Mouse (Mus musculus) CH12.LX (cell line): Measurements from ENCODE around the gene Gm20388. TPM values are rescaled to one million over a fixed set of nuclear protein-coding genes. Genes with fewer than 3 reads are reported as not detected.

Source experiments
- DNase-seq: peaks from one replicate; pipeline ENCODE4 v3.0.0-alpha.2; 2013; ENCODE audit errors: extremely low read depth
- H3K27ac ChIP-seq: 2 replicates; pipeline ENCODE4 v1.5.1; 2012; ENCODE audit warnings: low read depth, mild to moderate bottlenecking, control low read depth, moderate library complexity; ENCODE audit not compliant: insufficient read depth
- H3K27me3 ChIP-seq: replicated peaks from 2 replicates; pipeline ENCODE3; 2012; ENCODE audit warnings: inconsistent platforms
- H3K36me3 ChIP-seq, 2 experiments: replicated peaks in 1 of 2; 2 replicates each; pipeline versions ENCODE3 to v1.6.1; 2012; ENCODE audit warnings: inconsistent platforms in 1 of 2, low read length in 1 of 2, mild to moderate bottlenecking in 1 of 2, mixed read lengths in 1 of 2, moderate library complexity in 1 of 2; ENCODE audit not compliant: control insufficient read depth in 1 of 2, insufficient read depth in 1 of 2
- H3K4me1 ChIP-seq, 2 experiments: 2 replicates each; pipeline ENCODE4 v1.6.1; 2012; ENCODE audit warnings: inconsistent platforms in 1 of 2, moderate library complexity in 1 of 2; ENCODE audit not compliant: insufficient read depth in 2 of 2, control insufficient read depth in 1 of 2
- H3K4me2 ChIP-seq: 2 replicates; pipeline ENCODE4 v1.6.1; 2012; ENCODE audit warnings: low read depth, mild to moderate bottlenecking, control low read depth; ENCODE audit not compliant: poor library complexity, insufficient read depth, severe bottlenecking
- H3K4me3 ChIP-seq, 3 experiments: fragments of 150-350 bp in 1 of 3; sonication (generic) in 1 of 3; replicated peaks in 1 of 3; 2 replicates each; pipeline versions ENCODE3 to v1.5.1; 2011 to 2012; ENCODE audit warnings: low read depth in 2 of 3, low read length in 2 of 3, mild to moderate bottlenecking in 2 of 3, moderate library complexity in 2 of 3, control low read depth in 1 of 3, improper control_type of control experiment in 1 of 3, inconsistent platforms in 1 of 3, mixed read lengths in 1 of 3; ENCODE audit not compliant: poor library complexity in 1 of 3
- H3K79me2 ChIP-seq: replicated peaks from 2 replicates; pipeline ENCODE4 v1.6.1; 2012; ENCODE audit warnings: mild to moderate bottlenecking, moderate library complexity; ENCODE audit not compliant: control insufficient read depth, poor library complexity, insufficient read depth, severe bottlenecking; ENCODE audit errors: extremely low read depth
- H3K9ac ChIP-seq: 2 replicates; pipeline ENCODE4 v1.6.1; 2012; ENCODE audit warnings: low read depth, mild to moderate bottlenecking, control low read depth, moderate library complexity; ENCODE audit not compliant: insufficient read depth
- H3K9me3 ChIP-seq: replicated peaks from 2 replicates; pipeline ENCODE3; 2012; ENCODE audit warnings: low read length, inconsistent platforms, mixed read lengths
- BHLHE40 ChIP-seq: IDR thresholded peaks from 2 replicates; pipeline ENCODE4 v1.6.1; 2011; ENCODE audit warnings: mild to moderate bottlenecking, low read depth, low read length, improper control_type of control experiment
- CHD1 ChIP-seq: IDR thresholded peaks from 2 replicates; pipeline ENCODE4 v1.6.1; 2012; ENCODE audit warnings: low read depth, low read length, improper control_type of control experiment, inconsistent platforms
- CHD2 ChIP-seq: IDR thresholded peaks from 2 replicates; pipeline ENCODE4 v1.6.1; 2011; ENCODE audit warnings: low read length, improper control_type of control experiment
- CTCF ChIP-seq, 2 experiments: IDR thresholded peaks in 1 of 2; conservative IDR thresholded peaks in 1 of 2; 2 replicates each; pipeline ENCODE4 v1.5.1; 2011 to 2012; ENCODE audit warnings: low read depth in 2 of 2, low read length in 2 of 2, improper control_type of control experiment in 1 of 2, inconsistent platforms in 1 of 2, mild to moderate bottlenecking in 1 of 2, moderate library complexity in 1 of 2
- ELF1 ChIP-seq: IDR thresholded peaks from 2 replicates; pipeline ENCODE4 v1.6.1; 2014; ENCODE audit warnings: low read depth, mild to moderate bottlenecking, inconsistent platforms, low read length, improper control_type of control experiment
- EP300 ChIP-seq: IDR thresholded peaks from 2 replicates; pipeline ENCODE4 v1.6.1; 2011; ENCODE audit warnings: low read length, improper control_type of control experiment
- ETS1 ChIP-seq: conservative IDR thresholded peaks from 2 replicates; pipeline ENCODE4 v1.6.1; 2012; ENCODE audit warnings: low read depth, mild to moderate bottlenecking, inconsistent platforms, low read length, improper control_type of control experiment, moderate library complexity
- GABPA ChIP-seq: IDR thresholded peaks from 2 replicates; pipeline ENCODE4 v1.6.1; 2012; ENCODE audit warnings: low read depth, low read length, improper control_type of control experiment, inconsistent platforms; ENCODE audit not compliant: insufficient replicate concordance
- HCFC1 ChIP-seq: IDR thresholded peaks from 2 replicates; pipeline ENCODE4 v1.6.1; 2012; ENCODE audit warnings: low read depth, mild to moderate bottlenecking, inconsistent platforms, low read length, improper control_type of control experiment
- JUN ChIP-seq: IDR thresholded peaks from 2 replicates; pipeline ENCODE4 v1.6.1; 2011; ENCODE audit warnings: low read depth, mild to moderate bottlenecking, low read length, improper control_type of control experiment, moderate library complexity; ENCODE audit not compliant: insufficient read depth
- JUND ChIP-seq: conservative IDR thresholded peaks from 2 replicates; pipeline ENCODE4 v1.6.1; 2011; ENCODE audit warnings: low read depth, low read length, improper control_type of control experiment
- KAT2A ChIP-seq: IDR thresholded peaks from 2 replicates; pipeline ENCODE4 v1.6.1; 2012; ENCODE audit warnings: low read length, improper control_type of control experiment, inconsistent platforms; ENCODE audit not compliant: insufficient replicate concordance
- MAFK ChIP-seq: IDR thresholded peaks from 2 replicates; pipeline ENCODE4 v1.6.1; 2011; ENCODE audit warnings: low read length, improper control_type of control experiment; ENCODE audit not compliant: insufficient replicate concordance
- MAX ChIP-seq: IDR thresholded peaks from 2 replicates; pipeline ENCODE4 v1.6.1; 2011; ENCODE audit warnings: low read length, improper control_type of control experiment
- MAZ ChIP-seq: IDR thresholded peaks from 2 replicates; pipeline ENCODE4 v1.6.1; 2012; ENCODE audit warnings: low read depth, mild to moderate bottlenecking, inconsistent platforms, low read length, improper control_type of control experiment, moderate library complexity
- MXI1 ChIP-seq: IDR thresholded peaks from 2 replicates; pipeline ENCODE4 v1.6.1; 2011; ENCODE audit warnings: mild to moderate bottlenecking, low read depth, low read length, improper control_type of control experiment
- MYC ChIP-seq: IDR thresholded peaks from 2 replicates; pipeline ENCODE4 v1.6.1; 2011; ENCODE audit warnings: low read depth, mild to moderate bottlenecking, improper control_type of control experiment, low read length
- NELFE ChIP-seq: IDR thresholded peaks from 2 replicates; pipeline ENCODE4 v1.6.1; 2011; ENCODE audit warnings: low read depth, low read length, improper control_type of control experiment
- NRF1 ChIP-seq: IDR thresholded peaks from 2 replicates; pipeline ENCODE4 v1.6.1; 2014; ENCODE audit warnings: low read depth, mild to moderate bottlenecking, inconsistent platforms, low read length, improper control_type of control experiment, moderate library complexity
- PAX5 ChIP-seq: IDR thresholded peaks from 2 replicates; pipeline ENCODE4 v1.6.1; 2012; ENCODE audit warnings: low read length, inconsistent platforms, mixed read lengths
- POLR2A ChIP-seq: IDR thresholded peaks from 2 replicates; pipeline ENCODE4 v1.6.1; 2011; ENCODE audit warnings: low read depth, mild to moderate bottlenecking, improper control_type of control experiment, low read length
- RAD21 ChIP-seq: IDR thresholded peaks from 2 replicates; pipeline ENCODE4 v1.6.1; 2011; ENCODE audit warnings: low read depth, mild to moderate bottlenecking, low read length, improper control_type of control experiment, moderate library complexity
- SIN3A ChIP-seq: IDR thresholded peaks from 2 replicates; pipeline ENCODE4 v1.6.1; 2012; ENCODE audit warnings: low read length, improper control_type of control experiment, inconsistent platforms
- SMC3 ChIP-seq: IDR thresholded peaks from 2 replicates; pipeline ENCODE4 v1.6.1; 2011; ENCODE audit warnings: low read depth, low read length, improper control_type of control experiment
- TBP ChIP-seq: conservative IDR thresholded peaks from 2 replicates; pipeline ENCODE4 v1.6.1; 2011; ENCODE audit warnings: low read depth, low read length, improper control_type of control experiment
- TCF12 ChIP-seq: IDR thresholded peaks from 2 replicates; pipeline ENCODE4 v1.6.1; 2014; ENCODE audit warnings: low read depth, mild to moderate bottlenecking, inconsistent platforms, low read length, improper control_type of control experiment
- UBTF ChIP-seq: IDR thresholded peaks from 2 replicates; pipeline ENCODE4 v1.6.1; 2012; ENCODE audit warnings: low read depth, mild to moderate bottlenecking, inconsistent platforms, low read length, improper control_type of control experiment, moderate library complexity
- USF1 ChIP-seq: IDR thresholded peaks from 2 replicates; pipeline ENCODE4 v1.6.1; 2014; ENCODE audit warnings: low read depth, mild to moderate bottlenecking, inconsistent platforms, low read length, improper control_type of control experiment
- USF2 ChIP-seq: conservative IDR thresholded peaks from 2 replicates; pipeline ENCODE4 v1.6.1; 2011; ENCODE audit warnings: low read depth, low read length, improper control_type of control experiment
- ZC3H11A ChIP-seq: IDR thresholded peaks from 2 replicates; pipeline ENCODE4 v1.6.1; 2012; ENCODE audit warnings: low read depth, mild to moderate bottlenecking, inconsistent platforms, low read length, improper control_type of control experiment
- ZKSCAN1 ChIP-seq: IDR thresholded peaks from 2 replicates; pipeline ENCODE4 v1.6.1; 2012; ENCODE audit warnings: low read depth, inconsistent platforms, low read length, improper control_type of control experiment, borderline replicate concordance
- ZNF384 ChIP-seq: IDR thresholded peaks from 2 replicates; pipeline ENCODE4 v1.6.1; 2012; ENCODE audit warnings: low read depth, low read length, improper control_type of control experiment, inconsistent platforms
- dilution Hi-C: fragments of 300-500 bp; cut with MboI; formaldehyde crosslinking; loops from 2 replicates; pipeline ENCODE4 v1.14.3; 2020; ENCODE audit warnings: low sequenced_read_pairs; ENCODE audit not compliant: extremely low pct_unique_long_range_greater_than_20kb, extremely low pct_ligation_motif_present
- in situ Hi-C: fragments of 300-500 bp; cut with MboI; formaldehyde crosslinking; loops from 3 replicates; pipeline ENCODE4 v1.14.3; 2019; ENCODE audit warnings: low sequenced_read_pairs, low pct_ligation_motif_present, low pct_unique_long_range_greater_than_20kb, mixed read lengths
- polyA plus RNA-seq: library from polyadenylated mRNA; unstranded; fragments of >175 nt; gene quantifications from 2 replicates; pipeline ENCODE4 v1.2.1, GENCODE M21; 2012; ENCODE audit warnings: low read depth; ENCODE audit not compliant: insufficient read length
- total RNA-seq, 2 experiments: library from RNA; depleted of rRNA; stranded (reverse); fragments of 300-350 nt in 1 of 2; fragments of >200 nt in 1 of 2; gene quantifications; 2 replicates each; pipeline ENCODE4 v1.2.3; 2012 to 2014

Gene Gm20388
- total and polyA plus RNA-seq, 3 experiments: 14.8 to 26.3 (median 22.2) TPM

- TF ChIP-seq NRF1: no peak
- TF ChIP-seq MYC: no peak
- no peak for TF ChIP-seq ELF1
- TF ChIP-seq JUND: no peak
- TF ChIP-seq TBP: no peak
- no peak for TF ChIP-seq ZC3H11A
- no peak for TF ChIP-seq UBTF
- no peak for TF ChIP-seq USF2
- no peak for TF ChIP-seq TCF12
- TF ChIP-seq SIN3A: no peak
- no peak for TF ChIP-seq EP300
- TF ChIP-seq KAT2A: no peak
- no peak for TF ChIP-seq POLR2A
- TF ChIP-seq MAX: no peak
- TF ChIP-seq USF1: no peak
- no peak for TF ChIP-seq CHD1
- TF ChIP-seq RAD21: no peak
- Histone ChIP-seq H3K9me3 (no peaks in the 10 kb centered on the region), H3K27ac (no peak overlapping the region), H3K27me3 (no peaks in the 10 kb centered on the region), H3K36me3 (peaks cover 0 to 45% of the 10 kb centered on the region in 2 experiments), H3K4me3 (no peak overlapping the region), H3K79me2 (peaks cover 72% of the 10 kb centered on the region), H3K9ac (no peak overlapping the region), H3K4me1 (peaks cover 38 to 87% of the 10 kb centered on the region in 2 experiments), H3K4me2 (no peak overlapping the region)
- in situ Hi-C loops (no loop called here), dilution Hi-C loops (no loop called here)
- DNase-seq: no peak
Observed at GRCm38 (mm10) chr8:120505619-120506310, 595.1 kb downstream of the Gm20388 start.

DNA sequence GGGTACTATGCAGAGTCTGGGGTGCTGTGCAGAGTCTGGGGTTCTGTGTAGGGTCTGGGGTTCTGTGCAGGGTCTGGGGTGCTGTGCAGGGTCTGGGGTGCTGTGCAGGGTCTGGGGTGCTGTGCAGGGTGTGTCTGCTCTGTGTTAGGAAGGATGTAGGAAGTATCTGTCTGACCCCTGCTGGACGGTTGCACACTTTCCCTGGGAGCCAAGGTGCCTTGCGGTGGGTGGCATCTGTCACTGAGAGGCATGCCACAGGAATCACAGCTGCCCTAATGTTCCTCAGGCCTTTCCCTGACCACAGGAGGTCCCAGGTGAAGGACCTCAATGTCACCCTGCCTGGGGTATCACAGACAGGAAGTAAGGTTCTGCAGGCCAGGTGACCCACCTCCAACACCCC is 595.9 kb downstream of the Gm20388 start:
- in situ Hi-C loops: no loop called here
- peaks cover 0 to 44% of the 10 kb centered on the region in 2 experiments for H3K36me3 ChIP-seq
- dilution Hi-C loops: no loop called here
- H3K9me3 ChIP-seq: no peaks in the 10 kb centered on the region
- no peak for DNase-seq
- no peak overlapping the region for H3K9ac ChIP-seq
- no peaks in the 10 kb centered on the region for H3K27me3 ChIP-seq
- H3K4me3 ChIP-seq: no peak overlapping the region
- H3K27ac ChIP-seq: no peak overlapping the region
- peaks cover 72% of the 10 kb centered on the region for H3K79me2 ChIP-seq
- no peak overlapping the region for H3K4me2 ChIP-seq
- peaks cover 34 to 87% of the 10 kb centered on the region in 2 experiments for H3K4me1 ChIP-seq
- TF ChIP-seq HCFC1: no peak
- no peak for TF ChIP-seq NRF1
- no peak for TF ChIP-seq ETS1
- TF ChIP-seq POLR2A: no peak
- TF ChIP-seq MXI1: no peak
- TF ChIP-seq NELFE: no peak
- peak; percentile 9; the same call in 1 of the 2 replicates for TF ChIP-seq ZC3H11A
- TF ChIP-seq RAD21: peak; percentile 56
- TF ChIP-seq CHD1: no peak
- TF ChIP-seq MAX: no peak
- TF ChIP-seq MAFK: no peak
- no peak for TF ChIP-seq GABPA
- no peak for TF ChIP-seq ELF1
- TF ChIP-seq ZNF384: no peak
- no peak for TF ChIP-seq JUN
- no peak for TF ChIP-seq TBP
- no peak for TF ChIP-seq USF2
- TF ChIP-seq JUND: no peak
- no peak for TF ChIP-seq CHD2
- no peak for TF ChIP-seq TCF12
- no peak for TF ChIP-seq MAZ
- peak in 1 of 2 experiments; percentile 63; a peak in 2 of 4 replicates for TF ChIP-seq CTCF (conservative IDR thresholded peaks at IDR 0.05 in 1 of 2, IDR thresholded peaks at IDR 0.05 in 1 of 2; ENCODE audit: low read depth in 2 of 2, low read length in 2 of 2)
- no peak for TF ChIP-seq PAX5
- peak; percentile 74 for TF ChIP-seq SMC3
- TF ChIP-seq UBTF: no peak
- TF ChIP-seq EP300: no peak
- TF ChIP-seq ZKSCAN1: no peak
- TF ChIP-seq BHLHE40: no peak
